Mouse (Mus musculus) neural tube, embryonic 11.5 days (tissue): ENCODE results near the gene Gtf2h3. TPM values are rescaled to one million over a fixed set of nuclear protein-coding genes. Genes with fewer than 3 reads are reported as not detected.

ENCODE experiments used
- ATAC-seq: fragments of 200-750 bp; cut with Nextera tagmentation; 2 replicates; pipeline ENCODE4 v1.8.0; 2017; ENCODE audit warnings: moderate number of reproducible peaks, mild to moderate bottlenecking, moderate TSS enrichment, moderate library complexity; ENCODE audit not compliant: insufficient read depth, low FRiP score, low TSS enrichment
- DNase-seq: peaks from one replicate; pipeline ENCODE4 v3.0.0-alpha.2; 2015; ENCODE audit warnings: low spot score
- H3K27ac ChIP-seq: fragments of 300-500 bp; sonication (generic); 2 replicates; pipeline ENCODE4 v1.5.1; 2014; ENCODE audit warnings: low read depth, mild to moderate bottlenecking, low read length
- H3K27me3 ChIP-seq: fragments of 300-500 bp; sonication (generic); 2 replicates; pipeline ENCODE4 v1.6.1; 2014; ENCODE audit warnings: mild to moderate bottlenecking, low read length, mixed read lengths; ENCODE audit not compliant: control insufficient read depth, insufficient read depth
- H3K36me3 ChIP-seq: fragments of 300-500 bp; sonication (generic); 2 replicates; pipeline ENCODE4 v1.6.1; 2014; ENCODE audit warnings: mild to moderate bottlenecking, low read length, moderate library complexity, mixed read lengths; ENCODE audit not compliant: control insufficient read depth, insufficient read depth
- H3K4me1 ChIP-seq: fragments of 300-500 bp; sonication (generic); 2 replicates; pipeline ENCODE4 v1.6.1; 2014; ENCODE audit warnings: low read length, mixed read lengths; ENCODE audit not compliant: control insufficient read depth, insufficient read depth
- H3K4me2 ChIP-seq: fragments of 300-500 bp; sonication (generic); 2 replicates; pipeline ENCODE4 v1.6.1; 2014; ENCODE audit warnings: low read depth, mild to moderate bottlenecking, moderate library complexity
- H3K4me3 ChIP-seq: fragments of 300-500 bp; sonication (generic); 2 replicates; pipeline ENCODE4 v1.5.1; 2014; ENCODE audit warnings: low read depth, low read length
- H3K9ac ChIP-seq: fragments of 300-500 bp; sonication (generic); 2 replicates; pipeline ENCODE4 v1.6.1; 2014; ENCODE audit warnings: mild to moderate bottlenecking, low read length
- H3K9me3 ChIP-seq: fragments of 300-500 bp; sonication (generic); 2 replicates; pipeline ENCODE4 v1.6.1; 2016; ENCODE audit warnings: low read length; ENCODE audit not compliant: control insufficient read depth
- WGBS: fragments of 180-500 bp; shearing (Covaris S2); extraction: QIAGEN DNeasy Blood & Tissue Kit; methylation state at CpG from one replicate; pipeline ENCODE4 v1.1.7; 2014; 5-methylcytosine and 5-hydroxymethylcytosine counted together
- polyA plus RNA-seq: library from polyadenylated mRNA; unstranded; fragments of >200 nt; fragmentation: Nextera tagmentation; extraction: Ambion mirVana; gene quantifications from 2 replicates; pipeline ENCODE4 v1.2.1, GENCODE M21; 2014

The Gtf2h3 gene
- polyA plus RNA-seq, 1 experiment from 2014 or later, result 83.0 TPM

- H3K36me3 ChIP-seq, result peaks cover 17% of the 10 kb centered on the region
- H3K27ac ChIP-seq, result peak within 1 kb of the TSS; percentile 65
- ATAC-seq (peak; percentile 85), DNase-seq (peak; percentile 94)
- H3K27me3 ChIP-seq, result no peaks in the 10 kb centered on the region
- WGBS, result under 1% methylated on average over 66 of the region's 66 CpGs
- peak within 1 kb of the TSS; percentile 75 for H3K4me2 ChIP-seq
- H3K4me3 ChIP-seq, result peak within 1 kb of the TSS; percentile 85
- H3K9ac ChIP-seq, result peak within 1 kb of the TSS; percentile 76
- H3K4me1 ChIP-seq, result peaks cover 3% of the 10 kb centered on the region; the same call in 1 of the 2 replicates
- H3K9me3 ChIP-seq, result no peaks in the 10 kb centered on the region
Measured at GRCm38 (mm10) chr5:124552558-124553307, 26.2 kb upstream of the Gtf2h3 start, which contains the start of gene Ddx55. TSS of gene Ddx55 (plus strand) at chr5:124552864.

- 84% methylated on average over 6 of the region's 6 CpGs for WGBS
- Histone ChIP-seq H3K4me1 (peaks cover 3% of the 10 kb centered on the region; the same call in 1 of the 2 replicates), H3K9ac (no peak overlapping the region), H3K27me3 (no peaks in the 10 kb centered on the region), H3K9me3 (no peaks in the 10 kb centered on the region), H3K27ac (no peak overlapping the region), H3K4me3 (peak overlapping the region; percentile 85), H3K4me2 (peak overlapping the region; percentile 75), H3K36me3 (peaks cover 14% of the 10 kb centered on the region)
- DNase-seq (no peak), ATAC-seq (no peak)
Measured at GRCm38 (mm10) chr5:124553607-124554006, 25.3 kb upstream of the Gtf2h3 start.

- no peak for ATAC-seq
Measured at GRCm38 (mm10) chr5:124555145-124555544, 23.8 kb upstream of the Gtf2h3 start.

GRCm38 (mm10) chr5:124571068-124571467 is 7.9 kb upstream of the Gtf2h3 start:
- H3K27ac ChIP-seq, result no peak overlapping the region
- no peak overlapping the region for H3K4me3 ChIP-seq
- H3K36me3 ChIP-seq, result peaks cover 16% of the 10 kb centered on the region
- DNase-seq (no peak), ATAC-seq (no peak)
- H3K9ac ChIP-seq, result no peak overlapping the region
- H3K27me3 ChIP-seq, result no peaks in the 10 kb centered on the region
- no peaks in the 10 kb centered on the region for H3K9me3 ChIP-seq
- 91% methylated on average over 12 of the region's 12 CpGs for WGBS
- H3K4me1 ChIP-seq, result no peaks in the 10 kb centered on the region
- no peak overlapping the region for H3K4me2 ChIP-seq

More at GRCm38 (mm10) chr5:124555145-124555544, 23.8 kb upstream of the Gtf2h3 start:
- H3K27me3 ChIP-seq, result no peaks in the 10 kb centered on the region
- H3K4me2 ChIP-seq, result no peak overlapping the region
- no peaks in the 10 kb centered on the region for H3K9me3 ChIP-seq
- H3K4me3 ChIP-seq, result no peak overlapping the region
- peaks cover 3% of the 10 kb centered on the region; the same call in 1 of the 2 replicates for H3K4me1 ChIP-seq
- 79% methylated on average over 1 of the region's 1 CpGs for WGBS
- peaks cover 12% of the 10 kb centered on the region for H3K36me3 ChIP-seq
- no peak overlapping the region for H3K27ac ChIP-seq
- no peak for DNase-seq
- H3K9ac ChIP-seq, result no peak overlapping the region

- WGBS, result 90% methylated on average over 7 of the region's 7 CpGs
- Histone ChIP-seq H3K4me3 (no peak overlapping the region), H3K9ac (no peak overlapping the region), H3K27ac (no peak overlapping the region), H3K4me1 (peaks cover 14% of the 10 kb centered on the region), H3K4me2 (no peak overlapping the region), H3K36me3 (peaks cover 6% of the 10 kb centered on the region), H3K27me3 (no peaks in the 10 kb centered on the region), H3K9me3 (no peaks in the 10 kb centered on the region)
- ATAC-seq (no peak), DNase-seq (no peak)
Measured at GRCm38 (mm10) chr5:124575467-124575866, 3.5 kb upstream of the Gtf2h3 start.

GRCm38 (mm10) chr5:124582515-124582914 is 3.6 kb downstream of the Gtf2h3 start:
- Histone ChIP-seq H3K9ac (no peak overlapping the region), H3K9me3 (no peaks in the 10 kb centered on the region), H3K36me3 (no peaks in the 10 kb centered on the region), H3K4me3 (no peak overlapping the region), H3K27ac (no peak overlapping the region), H3K27me3 (no peaks in the 10 kb centered on the region), H3K4me1 (peaks cover 14% of the 10 kb centered on the region), H3K4me2 (no peak overlapping the region)
- no peak for ATAC-seq
- DNase-seq, result no peak
- WGBS, result 91% methylated on average over 5 of the region's 5 CpGs

GRCm38 (mm10) chr5:124592768-124593167 is 13.8 kb downstream of the Gtf2h3 start:
- Histone ChIP-seq H3K27me3 (no peaks in the 10 kb centered on the region), H3K4me1 (no peaks in the 10 kb centered on the region), H3K4me3 (no peak overlapping the region), H3K9me3 (no peaks in the 10 kb centered on the region), H3K4me2 (no peak overlapping the region), H3K9ac (no peak overlapping the region), H3K36me3 (peaks cover 9% of the 10 kb centered on the region), H3K27ac (no peak overlapping the region)
- ATAC-seq (no peak), DNase-seq (no peak)
- WGBS, result 98% methylated on average over 3 of the region's 3 CpGs

GRCm38 (mm10) chr5:124598224-124599174 is 19.6 kb downstream of the Gtf2h3 start:
- Histone ChIP-seq H3K9ac (peak overlapping the region; percentile 62), H3K36me3 (peaks cover 2% of the 10 kb centered on the region), H3K4me1 (peaks cover 11% of the 10 kb centered on the region), H3K27ac (no peak overlapping the region), H3K4me2 (peak overlapping the region; percentile 65), H3K27me3 (no peaks in the 10 kb centered on the region), H3K4me3 (peak overlapping the region; percentile 82), H3K9me3 (no peaks in the 10 kb centered on the region)
- DNase-seq (peak; percentile 91), ATAC-seq (peak; percentile 100)
- WGBS, result 7% methylated on average over 30 of the region's 30 CpGs
